Mouse (Mus musculus) liver, embryonic 13.5 days (tissue): Measurements from ENCODE around the gene Usmg5. TPM values are rescaled to one million over a fixed set of nuclear protein-coding genes. Genes with fewer than 3 reads are reported as not detected.
"Not testable (repeated sequence)": the region's sequence is repeated elsewhere in the genome, so short reads cannot be mapped to it uniquely, and the experiment has no call there.

Experiments
- ATAC-seq: fragments of 200-750 bp; cut with Nextera tagmentation; 2 replicates; pipeline ENCODE4 v1.8.0; 2017; ENCODE audit warnings: low read depth, mild to moderate bottlenecking, moderate number of reproducible peaks, moderate library complexity
- DNase-seq: peaks from one replicate; pipeline ENCODE4 v3.0.0; 2022
- H3K27ac ChIP-seq: fragments of 300-500 bp; sonication (generic); 2 replicates; pipeline ENCODE4 v1.5.1; 2015; ENCODE audit warnings: moderate library complexity, mild to moderate bottlenecking, inconsistent platforms
- H3K27me3 ChIP-seq: fragments of 300-500 bp; sonication (generic); 2 replicates; pipeline ENCODE4 v1.6.1; 2015; ENCODE audit warnings: mild to moderate bottlenecking, inconsistent platforms
- H3K36me3 ChIP-seq: fragments of 300-500 bp; sonication (generic); 2 replicates; pipeline ENCODE4 v1.6.1; 2015; ENCODE audit warnings: mild to moderate bottlenecking, inconsistent platforms
- H3K4me1 ChIP-seq: fragments of 300-500 bp; sonication (generic); replicated peaks from 2 replicates; pipeline ENCODE4 v1.6.1; 2015; ENCODE audit warnings: inconsistent platforms
- H3K4me2 ChIP-seq: fragments of 300-500 bp; sonication (generic); 2 replicates; pipeline ENCODE4 v1.6.1; 2015; ENCODE audit warnings: inconsistent platforms, mild to moderate bottlenecking, moderate library complexity
- H3K4me3 ChIP-seq: fragments of 300-500 bp; sonication (generic); replicated peaks from 2 replicates; pipeline ENCODE4 v1.5.1; 2015; ENCODE audit warnings: mild to moderate bottlenecking, inconsistent platforms
- H3K9ac ChIP-seq: fragments of 300-500 bp; sonication (generic); 2 replicates; pipeline ENCODE4 v1.6.1; 2015; ENCODE audit warnings: mild to moderate bottlenecking, inconsistent platforms
- H3K9me3 ChIP-seq: fragments of 300-500 bp; sonication (generic); replicated peaks from 2 replicates; pipeline ENCODE4 v1.6.1; 2016; ENCODE audit warnings: inconsistent platforms
- WGBS: fragments of 180-500 bp; shearing (Covaris S2); methylation state at CpG from one replicate; pipeline ENCODE4 v1.1.7; 2015; ENCODE audit not compliant: insufficient replicate concordance; 5-methylcytosine and 5-hydroxymethylcytosine counted together
- polyA plus RNA-seq: library from polyadenylated mRNA; unstranded; fragments of >200 nt; fragmentation: Nextera tagmentation; extraction: Ambion mirVana; gene quantifications from 2 replicates; pipeline ENCODE4 v1.2.1, GENCODE M21; 2015

The Usmg5 gene
- polyA plus RNA-seq = 965 and 1,062 TPM in 2 replicates

DNA sequence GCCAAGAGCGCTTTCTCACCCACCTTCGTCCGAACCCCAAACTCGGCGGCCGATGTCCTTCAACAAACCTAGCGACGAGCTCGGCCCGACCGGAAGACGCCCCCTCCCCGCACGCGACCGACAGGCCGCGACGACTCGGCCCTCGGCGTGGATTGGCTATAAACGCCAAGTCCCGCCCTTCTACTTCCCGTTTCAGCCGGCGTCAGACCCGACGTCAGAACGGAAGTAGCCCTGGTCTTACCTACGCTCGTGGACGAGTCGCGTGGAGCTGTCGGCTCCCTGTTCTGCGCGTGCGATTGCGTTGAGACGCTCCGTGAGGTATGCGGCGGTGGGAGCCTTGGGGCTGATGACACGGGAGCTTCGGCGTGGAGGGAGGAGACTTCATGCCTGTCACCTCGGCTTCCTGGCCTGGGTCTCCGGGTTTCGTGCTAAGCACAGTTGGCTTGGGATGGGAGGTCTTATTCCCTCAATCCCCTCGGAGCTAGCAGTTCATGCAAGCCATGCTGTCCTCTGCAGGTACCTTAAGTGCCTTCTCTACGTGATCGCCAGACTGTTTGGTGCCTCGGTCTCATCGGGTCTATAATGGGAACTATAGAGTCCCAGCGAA, at the start of gene Usmg5, which contains the start of gene Pdcd11:
Gene Usmg5, minus strand, starts transcription at position 98 of the 607 bp plus-strand sequence.
Gene Pdcd11, plus strand, starts transcription at position 219 of the 607 bp plus-strand sequence.
- Histone ChIP-seq H3K36me3 (peaks cover 46% of the 10 kb centered on the region), H3K4me3 (peak within 1 kb of the TSS; percentile 95), H3K9ac (peak within 1 kb of the TSS; percentile 98), H3K27ac (peak within 1 kb of the TSS; percentile 84), H3K9me3 (no peaks in the 10 kb centered on the region), H3K4me2 (peak within 1 kb of the TSS; percentile 76), H3K27me3 (no peaks in the 10 kb centered on the region), H3K4me1 (peaks cover 36% of the 10 kb centered on the region)
- ATAC-seq (peak; percentile 99), DNase-seq (peak; percentile 89)
- under 1% methylated on average over 56 of the region's 56 CpGs for WGBS

DNA sequence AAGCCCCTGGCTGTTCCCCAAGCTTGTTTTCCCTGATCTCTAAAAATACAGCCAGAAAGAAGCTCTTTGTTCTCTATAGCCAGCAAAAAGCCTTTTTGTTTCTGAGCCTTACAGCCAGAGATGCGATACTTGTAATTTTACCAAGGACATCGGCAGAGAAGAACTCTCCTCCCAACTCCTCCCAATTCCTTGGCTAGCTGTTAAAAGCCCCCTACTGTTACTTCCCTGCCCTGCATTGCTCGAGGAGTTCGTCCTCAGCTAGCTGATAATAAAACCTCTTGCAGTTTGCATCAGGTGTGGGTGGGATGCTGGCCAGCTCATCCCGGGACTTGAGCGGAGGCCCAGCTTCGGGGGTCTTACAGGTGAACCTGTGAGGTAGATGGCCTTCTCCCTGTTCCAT, 49.2 kb upstream of the Usmg5 start:
- not testable (repeated sequence) for H3K4me2 ChIP-seq, ATAC-seq, H3K36me3 ChIP-seq, H3K9me3 ChIP-seq, H3K9ac ChIP-seq, H3K4me3 ChIP-seq, DNase-seq, H3K27ac ChIP-seq
- Histone ChIP-seq H3K4me1 (peaks cover 32% of the 10 kb centered on the region), H3K27me3 (peaks cover 24% of the 10 kb centered on the region)
- 44% methylated on average over 7 of the region's 7 CpGs for WGBS

DNA sequence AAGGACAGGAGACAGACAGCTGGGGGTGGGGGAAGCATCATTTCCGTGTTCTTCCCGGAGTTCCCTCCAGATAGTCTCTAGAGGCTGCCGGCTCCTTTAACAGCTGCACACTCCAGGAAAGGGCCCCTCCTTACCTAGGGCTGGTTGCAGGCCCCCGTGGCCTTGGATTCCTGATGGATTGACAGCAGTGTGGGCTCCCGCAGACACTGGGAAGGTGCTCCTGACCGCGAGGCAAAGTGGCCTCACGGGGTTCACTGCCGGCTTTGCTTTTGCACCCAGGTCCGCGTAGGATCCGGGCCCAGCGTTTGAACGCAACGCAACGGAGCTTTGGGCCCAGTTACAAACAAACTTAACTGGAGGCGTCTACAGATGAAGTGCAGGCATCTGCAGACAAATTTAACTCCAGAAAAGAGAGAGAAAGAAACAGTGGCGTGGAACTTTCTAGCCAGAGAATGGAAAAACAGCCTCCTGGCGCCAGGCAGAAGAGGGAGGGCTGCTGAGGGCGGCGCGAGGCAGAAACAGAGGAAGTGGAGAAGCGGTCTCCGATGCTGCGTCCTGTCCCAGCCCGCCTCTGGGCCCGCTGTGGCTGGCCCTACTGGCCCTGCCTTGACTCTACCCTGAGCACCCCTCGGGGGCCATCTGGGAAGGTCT, 47.4 kb upstream of the Usmg5 start, which contains the start of gene Calhm2:
Gene Calhm2, minus strand, starts transcription at position 524 of the 651 bp plus-strand sequence.
- peak within 1 kb of the TSS; percentile 58 for H3K4me2 ChIP-seq
- H3K27ac ChIP-seq = peak within 1 kb of the TSS; percentile 63
- peak within 1 kb of the TSS; percentile 60 for H3K9ac ChIP-seq
- DNase-seq (no peak), ATAC-seq (0 out of 2 replicates have a peak, but pooled peaks have one; percentile 32)
- H3K36me3 ChIP-seq = peaks cover 7% of the 10 kb centered on the region
- peaks cover 24% of the 10 kb centered on the region for H3K27me3 ChIP-seq
- 2% methylated on average over 28 of the region's 28 CpGs for WGBS
- H3K4me3 ChIP-seq = peak within 1 kb of the TSS; percentile 49
- H3K4me1 ChIP-seq = peaks cover 33% of the 10 kb centered on the region
- no peaks in the 10 kb centered on the region for H3K9me3 ChIP-seq

DNA sequence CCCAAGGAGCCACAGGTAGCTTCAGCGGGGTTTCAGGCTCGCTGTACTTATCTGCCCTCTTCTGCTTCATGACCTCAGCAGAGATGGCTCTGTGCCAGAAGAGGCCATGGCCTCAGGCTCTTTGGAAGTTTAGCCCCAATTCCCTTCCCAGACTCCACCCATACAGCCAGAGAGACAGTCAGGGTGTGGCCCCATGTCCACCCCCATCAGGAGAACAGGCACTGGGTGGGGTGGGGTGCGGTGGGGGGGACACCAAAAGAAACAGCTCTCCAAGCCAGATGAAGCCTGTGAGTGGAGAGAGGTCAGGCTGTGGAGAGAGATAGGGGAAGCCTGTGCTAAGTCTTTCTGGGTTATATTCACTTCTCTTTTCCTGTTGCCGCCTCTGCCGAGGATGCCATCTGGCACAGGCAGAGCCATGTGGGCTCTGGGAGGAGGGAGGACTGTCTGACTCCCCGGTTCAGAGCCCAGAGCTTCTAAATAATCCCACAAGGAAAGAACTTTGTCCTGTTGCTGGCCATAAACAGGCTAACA, 46.7 kb upstream of the Usmg5 start:
- Histone ChIP-seq H3K4me2 (peak overlapping the region; percentile 58), H3K36me3 (peaks cover 15% of the 10 kb centered on the region), H3K9ac (peak overlapping the region; percentile 60), H3K4me3 (peak overlapping the region; percentile 49), H3K4me1 (peaks cover 37% of the 10 kb centered on the region), H3K27me3 (peaks cover 24% of the 10 kb centered on the region), H3K27ac (peak overlapping the region; percentile 63), H3K9me3 (no peaks in the 10 kb centered on the region)
- ATAC-seq (peak; percentile 47), DNase-seq (no peak)
- WGBS = 11% methylated on average over 6 of the region's 6 CpGs

- peaks cover 24% of the 10 kb centered on the region for H3K27me3 ChIP-seq
- H3K36me3 ChIP-seq = peaks cover 23% of the 10 kb centered on the region
- 68% methylated on average over 5 of the region's 5 CpGs for WGBS
- no peak overlapping the region for H3K9ac ChIP-seq
- H3K4me2 ChIP-seq = peak overlapping the region; percentile 58; the same call in 1 of the 2 replicates
- DNase-seq (no peak), ATAC-seq (no peak)
- no peak overlapping the region for H3K27ac ChIP-seq
- H3K9me3 ChIP-seq = no peaks in the 10 kb centered on the region
- peaks cover 37% of the 10 kb centered on the region for H3K4me1 ChIP-seq
- no peak overlapping the region for H3K4me3 ChIP-seq
These were observed 45.7 kb upstream of the Usmg5 start for GRCm38 (mm10) chr19:47136170-47136569.

DNA sequence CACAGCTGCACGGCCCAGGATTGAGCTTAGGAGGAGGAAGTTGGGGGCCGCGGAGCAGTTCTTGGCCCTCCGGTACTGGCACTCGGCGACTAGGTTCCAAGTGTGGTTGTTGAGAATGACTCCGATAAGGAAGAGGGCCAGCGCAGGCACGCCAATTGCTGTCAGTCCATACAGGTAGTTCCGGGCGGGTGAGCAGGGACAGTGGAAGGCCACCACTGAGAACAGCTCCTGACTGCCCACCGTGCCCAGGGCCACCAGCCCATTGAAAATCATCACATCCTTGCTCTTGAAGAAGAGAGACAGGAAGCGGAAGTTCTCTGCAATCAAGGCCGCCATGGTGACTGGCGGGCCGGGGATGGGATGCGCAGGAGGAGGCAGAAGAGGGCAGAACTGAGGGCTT, 45.1 kb upstream of the Usmg5 start:
- 76% methylated on average over 17 of the region's 17 CpGs for WGBS
- H3K27me3 ChIP-seq = peaks cover 24% of the 10 kb centered on the region
- no peaks in the 10 kb centered on the region for H3K9me3 ChIP-seq
- no peak overlapping the region for H3K4me3 ChIP-seq
- no peak overlapping the region for H3K27ac ChIP-seq
- DNase-seq (no peak), ATAC-seq (no peak)
- peaks cover 29% of the 10 kb centered on the region for H3K36me3 ChIP-seq
- no peak overlapping the region for H3K9ac ChIP-seq
- peaks cover 37% of the 10 kb centered on the region for H3K4me1 ChIP-seq
- no peak overlapping the region for H3K4me2 ChIP-seq

- Histone ChIP-seq H3K27me3 (peaks cover 8% of the 10 kb centered on the region), H3K4me1 (peaks cover 30% of the 10 kb centered on the region), H3K4me2 (no peak overlapping the region), H3K36me3 (peaks cover 53% of the 10 kb centered on the region), H3K9ac (no peak overlapping the region), H3K9me3 (no peaks in the 10 kb centered on the region), H3K27ac (no peak overlapping the region), H3K4me3 (no peak overlapping the region)
- WGBS = 21% methylated on average over 7 of the region's 7 CpGs
- DNase-seq = no peak
- ATAC-seq = no peak
These were observed 42.7 kb upstream of the Usmg5 start for GRCm38 (mm10) chr19:47133161-47133560.

DNA sequence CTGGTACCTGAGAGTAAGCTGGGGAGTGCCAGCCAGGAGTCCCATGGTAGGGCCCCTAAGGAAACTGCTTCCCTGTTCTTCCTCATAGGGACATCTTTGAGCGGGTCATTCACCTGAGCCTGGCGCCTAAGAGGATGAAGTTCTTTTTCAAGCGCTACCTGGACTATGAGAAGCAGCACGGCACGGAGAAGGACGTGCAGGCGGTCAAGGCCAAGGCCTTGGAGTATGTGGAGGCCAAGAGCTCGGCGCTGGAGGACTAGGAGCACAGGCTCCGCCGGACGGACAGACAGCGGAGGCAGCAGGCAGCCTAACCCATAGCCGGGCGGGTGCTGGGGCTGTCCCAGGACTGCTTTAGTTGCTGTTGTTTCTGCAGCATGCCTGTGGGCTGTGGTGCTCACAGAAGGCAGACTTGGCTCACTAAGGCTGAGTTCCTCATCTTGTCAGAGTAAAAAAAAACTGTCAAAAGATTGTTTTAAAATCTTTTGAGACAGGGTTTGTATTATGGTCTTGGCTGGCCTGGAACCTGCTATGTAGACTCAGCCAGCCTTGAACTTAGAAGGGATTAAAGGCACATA, 40.2 kb upstream of the Usmg5 start:
- no peak overlapping the region for H3K27ac ChIP-seq
- peaks cover 78% of the 10 kb centered on the region for H3K36me3 ChIP-seq
- no peak for DNase-seq

GRCm38 (mm10) chr19:47128835-47129234, 38.4 kb upstream of the Usmg5 start:
- Histone ChIP-seq H3K4me2 (no peak overlapping the region), H3K36me3 (peaks cover 93% of the 10 kb centered on the region), H3K9ac (no peak overlapping the region), H3K27me3 (no peaks in the 10 kb centered on the region), H3K9me3 (no peaks in the 10 kb centered on the region), H3K27ac (no peak overlapping the region), H3K4me3 (no peak overlapping the region), H3K4me1 (peaks cover 5% of the 10 kb centered on the region; the same call in 1 of the 2 replicates)
- DNase-seq (no peak), ATAC-seq (no peak)
- 81% methylated on average over 11 of the region's 11 CpGs for WGBS

More for the DNA sequence above, 40.2 kb upstream of the Usmg5 start:
- peaks cover 5% of the 10 kb centered on the region; the same call in 1 of the 2 replicates for H3K4me1 ChIP-seq
- 92% methylated on average over 15 of the region's 15 CpGs for WGBS
- H3K4me3 ChIP-seq = no peak overlapping the region
- no peak overlapping the region for H3K9ac ChIP-seq
- H3K9me3 ChIP-seq = no peaks in the 10 kb centered on the region
- no peak overlapping the region for H3K4me2 ChIP-seq
- H3K27me3 ChIP-seq = no peaks in the 10 kb centered on the region
- ATAC-seq = no peak

- no peak overlapping the region for H3K27ac ChIP-seq
- ATAC-seq (no peak), DNase-seq (no peak)
- no peaks in the 10 kb centered on the region for H3K9me3 ChIP-seq
- peaks cover 5% of the 10 kb centered on the region; the same call in 1 of the 2 replicates for H3K4me1 ChIP-seq
- no peak overlapping the region for H3K4me2 ChIP-seq
- peaks cover 97% of the 10 kb centered on the region for H3K36me3 ChIP-seq
- no peak overlapping the region for H3K4me3 ChIP-seq
- no peaks in the 10 kb centered on the region for H3K27me3 ChIP-seq
- WGBS = 92% methylated on average over 10 of the region's 10 CpGs
- H3K9ac ChIP-seq = no peak overlapping the region
These were observed 37.7 kb upstream of the Usmg5 start for GRCm38 (mm10) chr19:47128164-47128563.

GRCm38 (mm10) chr19:47122802-47123201, 32.4 kb upstream of the Usmg5 start:
- WGBS = 23% methylated on average over 2 of the region's 2 CpGs
- Histone ChIP-seq H3K9me3 (no peaks in the 10 kb centered on the region), H3K9ac (no peak overlapping the region), H3K4me3 (no peak overlapping the region), H3K4me2 (no peak overlapping the region), H3K36me3 (peaks cover 85% of the 10 kb centered on the region), H3K27ac (no peak overlapping the region), H3K4me1 (no peaks in the 10 kb centered on the region), H3K27me3 (no peaks in the 10 kb centered on the region)
- no peak for DNase-seq
- no peak for ATAC-seq
